Mouse (Mus musculus): ENCODE data around the gene Katnal1. TPM values are rescaled to one million over a fixed set of nuclear protein-coding genes. Genes with fewer than 3 reads are reported as not detected.

The Katnal1 gene
- polyA plus RNA-seq, 1 experiment = 3.0 TPM

DNA sequence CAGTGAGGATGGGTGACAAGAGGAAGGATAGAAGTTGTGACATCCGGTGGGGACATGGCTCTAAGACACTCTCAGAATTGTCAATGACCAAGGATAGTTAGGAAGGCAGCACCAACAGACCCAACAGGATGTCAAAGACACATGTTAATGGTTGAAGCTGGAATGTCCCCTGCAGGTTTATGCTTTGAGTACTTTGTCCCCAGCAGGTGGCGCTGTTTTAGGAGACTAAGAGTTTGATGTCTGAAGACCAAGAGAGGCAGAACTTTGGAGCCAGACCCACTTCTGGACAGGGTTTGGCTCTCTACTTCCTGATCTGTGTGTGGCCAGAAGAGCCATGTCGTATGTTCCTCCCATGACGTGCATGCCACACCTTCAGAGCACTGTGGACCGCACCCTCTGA, 82.1 kb downstream of the Katnal1 start:
- H3K36me3 ChIP-seq (replicated peaks; ENCODE audit: low read length) = no peaks in the 10 kb centered on the region
- TF ChIP-seq FLI1 (IDR thresholded peaks at IDR 0.05; ENCODE audit: low read length) (no peak), GATA1 (IDR thresholded peaks at IDR 0.05; ENCODE audit: borderline replicate concordance, low read length) (no peak)
- peaks cover 63% of the 10 kb centered on the region for H3K9me3 ChIP-seq
- H3K27me3 ChIP-seq (replicated peaks) = peaks cover 2% of the 10 kb centered on the region
- H3K4me1 ChIP-seq = no peaks in the 10 kb centered on the region
- H3K4me3 ChIP-seq (replicated peaks) = no peak overlapping the region

DNA sequence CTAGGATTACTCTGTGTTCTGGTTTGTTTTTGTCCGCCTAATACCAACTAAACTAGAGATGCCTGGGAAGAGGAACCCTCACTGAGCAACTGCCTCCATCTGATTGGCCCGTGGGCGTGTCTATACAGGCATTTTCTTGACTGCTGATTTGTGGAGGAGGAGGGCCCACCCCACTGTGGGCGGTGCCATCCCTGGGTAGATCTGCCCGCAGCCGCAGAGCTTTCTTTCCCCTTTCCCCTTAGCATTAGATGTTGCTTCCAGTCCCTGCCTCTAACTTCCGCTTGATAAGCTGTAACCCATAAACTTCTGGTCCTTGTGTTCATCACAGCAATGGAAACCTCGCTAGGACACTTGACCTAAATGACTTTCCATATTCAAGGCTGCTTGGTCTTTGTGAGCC, 92.1 kb downstream of the Katnal1 start:
- H3K27me3 ChIP-seq (replicated peaks) = peaks cover 15% of the 10 kb centered on the region
- peaks cover under 1% of the 10 kb centered on the region; the same call in 1 of the 2 replicates for H3K4me1 ChIP-seq
- no peaks in the 10 kb centered on the region for H3K36me3 ChIP-seq (replicated peaks; ENCODE audit: low read length)
- no peak overlapping the region for H3K4me3 ChIP-seq (replicated peaks)
- no peaks in the 10 kb centered on the region for H3K9me3 ChIP-seq
- no peak for TF ChIP-seq GATA1 (IDR thresholded peaks at IDR 0.05; ENCODE audit: borderline replicate concordance, low read length)
- no peak for TF ChIP-seq FLI1 (IDR thresholded peaks at IDR 0.05; ENCODE audit: low read length)

DNA sequence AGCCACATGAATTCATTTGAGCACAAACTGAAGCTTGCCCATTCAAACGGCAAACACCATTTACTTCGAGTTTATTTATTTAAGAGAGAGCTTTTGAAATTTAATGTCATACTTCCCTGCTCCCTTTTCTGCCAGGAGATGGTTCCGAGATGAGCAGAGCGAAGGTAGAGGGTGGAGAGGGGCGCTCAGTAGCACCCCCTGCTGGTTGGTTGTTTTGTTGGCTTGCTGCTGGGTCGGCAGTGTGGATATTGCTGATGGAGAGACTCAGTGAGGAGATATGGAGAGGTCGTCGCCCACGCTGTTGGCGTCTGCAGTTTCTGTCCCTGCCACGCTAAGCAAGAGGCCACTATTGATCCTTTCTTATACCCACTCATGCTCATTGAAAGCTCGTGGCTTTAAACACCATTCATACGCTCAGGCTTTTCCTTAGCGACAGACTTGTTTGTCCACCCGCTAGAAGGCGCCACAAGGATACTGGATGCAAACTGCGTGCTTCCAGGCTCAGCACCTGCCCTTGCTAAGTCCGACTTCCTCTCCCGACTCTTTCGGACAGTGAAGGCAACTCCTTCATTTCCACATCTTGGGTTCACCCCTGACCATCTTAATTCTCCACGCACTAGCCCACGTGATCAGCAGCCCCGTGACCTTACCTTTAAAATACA, 97.4 kb downstream of the Katnal1 start:
- Histone ChIP-seq H3K9me3 (peaks cover 31% of the 10 kb centered on the region), H3K4me3 (replicated peaks) (peak overlapping the region; percentile 84), H3K27me3 (replicated peaks) (peaks cover 43% of the 10 kb centered on the region), H3K4me1 (peaks cover 11% of the 10 kb centered on the region), H3K36me3 (replicated peaks; ENCODE audit: low read length) (no peaks in the 10 kb centered on the region)
- no peak for TF ChIP-seq FLI1 (IDR thresholded peaks at IDR 0.05; ENCODE audit: low read length)
- no peak for TF ChIP-seq GATA1 (IDR thresholded peaks at IDR 0.05; ENCODE audit: borderline replicate concordance, low read length)

DNA sequence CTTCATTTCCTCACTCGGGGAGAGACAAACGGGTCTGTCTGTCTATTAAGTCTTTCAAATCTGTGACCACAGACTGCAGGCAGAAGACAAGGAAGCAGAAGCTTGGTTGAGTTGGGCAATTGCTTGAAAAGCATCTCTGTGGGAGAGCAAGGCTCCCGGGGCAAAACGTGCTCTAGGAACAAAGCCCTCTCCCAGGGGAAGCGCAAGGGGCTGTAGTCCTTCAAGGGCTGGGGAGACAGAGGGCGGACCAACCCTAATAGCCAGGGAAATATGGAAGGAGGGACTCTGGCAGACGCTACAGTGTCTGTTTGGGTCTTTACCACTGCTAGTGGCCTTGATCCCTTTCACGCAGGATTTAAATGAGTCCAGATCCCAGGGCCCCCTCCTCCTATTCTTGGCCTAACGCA, 98.0 kb downstream of the Katnal1 start:
- Histone ChIP-seq H3K27me3 (replicated peaks) (peaks cover 44% of the 10 kb centered on the region), H3K9me3 (peaks cover 32% of the 10 kb centered on the region), H3K4me1 (peaks cover 11% of the 10 kb centered on the region), H3K36me3 (replicated peaks; ENCODE audit: low read length) (no peaks in the 10 kb centered on the region), H3K4me3 (replicated peaks) (peak overlapping the region; percentile 84)
- TF ChIP-seq GATA1 (IDR thresholded peaks at IDR 0.05; ENCODE audit: borderline replicate concordance, low read length) (no peak), FLI1 (IDR thresholded peaks at IDR 0.05; ENCODE audit: low read length) (no peak)

DNA sequence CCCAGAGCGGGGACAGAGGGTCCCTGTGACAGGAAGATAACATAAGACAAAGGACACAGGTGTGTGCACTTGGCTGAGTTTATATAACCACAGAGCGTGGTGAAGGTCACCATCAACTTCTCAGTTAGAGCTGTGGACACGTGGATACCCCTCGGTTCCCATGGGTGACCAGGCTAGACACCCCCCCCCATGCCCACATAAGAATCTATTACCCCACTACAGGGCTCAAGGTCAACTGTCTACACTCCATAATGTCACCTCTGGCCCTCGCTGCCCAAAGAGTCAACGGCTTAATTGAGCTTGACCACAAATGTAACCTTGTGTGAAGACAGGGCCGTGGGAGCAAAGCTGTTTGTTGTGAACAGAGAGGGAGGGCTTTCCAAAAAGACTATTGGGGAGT, 103.4 kb downstream of the Katnal1 start:
- H3K36me3 ChIP-seq (replicated peaks; ENCODE audit: low read length) = no peaks in the 10 kb centered on the region
- no peak for TF ChIP-seq FLI1 (IDR thresholded peaks at IDR 0.05; ENCODE audit: low read length)
- TF ChIP-seq GATA1 (IDR thresholded peaks at IDR 0.05; ENCODE audit: borderline replicate concordance, low read length) = no peak
- H3K27me3 ChIP-seq (replicated peaks) = peaks cover 55% of the 10 kb centered on the region
- no peaks in the 10 kb centered on the region for H3K4me1 ChIP-seq
- peaks cover 43% of the 10 kb centered on the region for H3K9me3 ChIP-seq
- H3K4me3 ChIP-seq (replicated peaks) = no peak overlapping the region

DNA sequence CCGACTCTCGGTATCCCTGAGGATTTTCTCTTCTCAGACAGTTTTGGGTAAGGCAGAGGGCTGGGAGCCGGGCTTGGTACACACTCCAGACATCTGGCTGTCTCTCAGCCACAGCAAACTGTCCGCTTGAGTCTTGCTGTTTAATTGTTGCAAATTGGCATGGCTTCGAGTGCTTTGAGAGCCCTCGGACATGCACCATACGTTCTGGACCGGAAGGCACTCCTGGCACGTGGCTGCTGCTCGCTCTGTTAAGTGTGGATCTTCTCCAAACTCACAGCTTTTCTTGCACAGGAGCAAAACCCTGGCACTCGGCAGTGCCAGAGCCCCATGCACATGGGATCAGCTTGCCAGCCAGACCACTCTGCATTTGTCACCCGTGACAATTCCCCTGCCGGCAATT, 106.3 kb downstream of the Katnal1 start:
- TF ChIP-seq FLI1 (IDR thresholded peaks at IDR 0.05; ENCODE audit: low read length) = no peak
- no peak for TF ChIP-seq GATA1 (IDR thresholded peaks at IDR 0.05; ENCODE audit: borderline replicate concordance, low read length)
- peaks cover 23% of the 10 kb centered on the region for H3K9me3 ChIP-seq

More for the DNA sequence above, 106.3 kb downstream of the Katnal1 start:
- H3K27me3 ChIP-seq (replicated peaks) = peaks cover 52% of the 10 kb centered on the region
- no peak overlapping the region for H3K4me3 ChIP-seq (replicated peaks)
- peaks cover 21% of the 10 kb centered on the region for H3K4me1 ChIP-seq
- no peaks in the 10 kb centered on the region for H3K36me3 ChIP-seq (replicated peaks; ENCODE audit: low read length)

Other genes starting within 250 kb of the Katnal1 start
- not detected in 2 replicates for gene Gm42791, start 65.8 kb upstream of the Katnal1 start, polyA plus RNA-seq (2012; ENCODE audit: insufficient read depth, low replicate concordance)